Mouse (Mus musculus): ENCODE measurements around the gene Atg4a-ps. TPM values are rescaled to one million over a fixed set of nuclear protein-coding genes. Genes with fewer than 3 reads are reported as not detected.
"Not testable (repeated sequence)": the region's sequence is repeated elsewhere in the genome, so short reads cannot be mapped to it uniquely, and the experiment has no call there.

Gene Atg4a-ps
- 0.13 and 0.28 TPM in 2 replicates for polyA plus RNA-seq (2015; fragmentation: Nextera tagmentation; extraction: Ambion mirVana)

GRCm38 (mm10) chr3:103645968-103646367, at the start of gene Atg4a-ps:
Atg4a-ps (minus strand) TSS chr3:103646068.
- H3K4me3 ChIP-seq (replicated peaks); H3K36me3 ChIP-seq; H3K9me3 ChIP-seq (replicated peaks); H3K27me3 ChIP-seq; H3K4me1 ChIP-seq; H3K9ac ChIP-seq; H3K27ac ChIP-seq (replicated peaks); ATAC-seq (ENCODE audit: insufficient number of reproducible peaks, low FRiP score, low TSS enrichment, low read depth); H3K4me2 ChIP-seq (replicated peaks): not testable (repeated sequence)
- 74% methylated on average over 2 of the region's 2 CpGs for WGBS

GRCm38 (mm10) chr3:103695556-103695955, 49.7 kb upstream of the Atg4a-ps start:
- Histone ChIP-seq H3K9ac (no peak overlapping the region), H3K27ac (replicated peaks) (no peak overlapping the region), H3K36me3 (no peaks in the 10 kb centered on the region), H3K4me1 (no peaks in the 10 kb centered on the region), H3K4me3 (replicated peaks) (no peak overlapping the region), H3K27me3 (no peaks in the 10 kb centered on the region), H3K9me3 (replicated peaks) (no peaks in the 10 kb centered on the region), H3K4me2 (replicated peaks) (no peak overlapping the region)
- WGBS, result 57% methylated on average over 3 of the region's 3 CpGs
- ATAC-seq (ENCODE audit: insufficient number of reproducible peaks, low FRiP score, low TSS enrichment, low read depth), result no peak

- no peaks in the 10 kb centered on the region for H3K9me3 ChIP-seq (replicated peaks)
- no peaks in the 10 kb centered on the region for H3K4me1 ChIP-seq
- no peak overlapping the region for H3K4me2 ChIP-seq (replicated peaks)
- WGBS, result 77% methylated on average over 3 of the region's 3 CpGs
- H3K4me3 ChIP-seq (replicated peaks), result no peak overlapping the region
- H3K27ac ChIP-seq (replicated peaks), result no peak overlapping the region
- no peaks in the 10 kb centered on the region for H3K36me3 ChIP-seq
- H3K9ac ChIP-seq, result no peak overlapping the region
- no peaks in the 10 kb centered on the region for H3K27me3 ChIP-seq
- no peak for ATAC-seq (ENCODE audit: insufficient number of reproducible peaks, low FRiP score, low TSS enrichment, low read depth)
These were observed 44.6 kb upstream of the Atg4a-ps start for GRCm38 (mm10) chr3:103690506-103690905.

DNA sequence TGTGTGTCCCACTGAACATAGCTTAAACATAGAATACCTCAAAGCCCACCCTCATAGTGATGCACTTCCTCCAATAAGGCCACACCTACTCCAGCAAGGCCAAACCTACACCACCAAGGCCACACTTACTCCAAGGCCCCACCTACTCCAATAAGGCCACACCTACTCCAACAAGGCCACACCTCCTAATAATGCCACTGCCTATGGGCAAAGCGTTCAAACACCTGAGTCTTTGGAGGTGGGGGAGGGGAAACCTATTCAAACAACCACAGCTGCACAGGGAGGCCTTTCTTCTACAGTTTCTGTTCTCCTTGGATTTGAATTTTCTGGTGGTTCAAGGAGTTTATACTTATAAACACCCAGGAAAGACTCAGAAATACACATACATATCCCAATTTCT, 43.2 kb upstream of the Atg4a-ps start:
- 80% methylated on average over 1 of the region's 1 CpGs for WGBS
- ATAC-seq (ENCODE audit: insufficient number of reproducible peaks, low FRiP score, low TSS enrichment, low read depth), result no peak
- H3K4me2 ChIP-seq (replicated peaks), result no peak overlapping the region
- no peak overlapping the region for H3K27ac ChIP-seq (replicated peaks)
- no peak overlapping the region for H3K9ac ChIP-seq
- no peaks in the 10 kb centered on the region for H3K4me1 ChIP-seq
- no peak overlapping the region for H3K4me3 ChIP-seq (replicated peaks)
- peaks cover 3% of the 10 kb centered on the region; the same call in 1 of the 2 replicates for H3K27me3 ChIP-seq
- no peaks in the 10 kb centered on the region for H3K9me3 ChIP-seq (replicated peaks)
- no peaks in the 10 kb centered on the region for H3K36me3 ChIP-seq

DNA sequence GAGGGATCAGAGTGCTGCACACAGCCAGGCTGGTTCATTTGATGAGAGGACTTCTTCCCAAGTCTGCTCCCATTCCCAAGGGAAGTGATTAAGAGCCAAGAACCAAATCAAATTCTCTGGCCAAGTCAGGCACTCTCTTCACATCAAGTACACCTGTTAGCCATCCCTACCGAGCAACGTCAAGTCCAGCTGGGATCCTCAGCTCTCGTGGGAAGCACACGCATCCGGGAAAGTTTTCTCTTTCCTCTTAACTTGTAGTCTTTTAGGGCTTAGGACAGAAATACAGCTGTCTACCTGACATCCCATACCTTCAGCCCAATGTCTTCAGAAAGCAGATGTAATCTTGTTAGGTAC, 38.1 kb upstream of the Atg4a-ps start:
- H3K36me3 ChIP-seq, result no peaks in the 10 kb centered on the region
- H3K4me3 ChIP-seq (replicated peaks), result no peak overlapping the region
- no peak overlapping the region for H3K9ac ChIP-seq
- no peak for ATAC-seq (ENCODE audit: insufficient number of reproducible peaks, low FRiP score, low TSS enrichment, low read depth)
- H3K27me3 ChIP-seq, result peaks cover 3% of the 10 kb centered on the region; the same call in 1 of the 2 replicates
- H3K4me2 ChIP-seq (replicated peaks), result no peak overlapping the region
- no peak overlapping the region for H3K27ac ChIP-seq (replicated peaks)
- no peaks in the 10 kb centered on the region for H3K9me3 ChIP-seq (replicated peaks)
- no peaks in the 10 kb centered on the region for H3K4me1 ChIP-seq
- 25% methylated on average over 5 of the region's 5 CpGs for WGBS

GRCm38 (mm10) chr3:103683234-103683965, 37.5 kb upstream of the Atg4a-ps start:
- H3K4me1 ChIP-seq, result no peaks in the 10 kb centered on the region
- ATAC-seq (ENCODE audit: insufficient number of reproducible peaks, low FRiP score, low TSS enrichment, low read depth), result no peak
- no peaks in the 10 kb centered on the region for H3K9me3 ChIP-seq (replicated peaks)
- peak overlapping the region; percentile 22; the same call in 1 of the 2 replicates for H3K4me2 ChIP-seq (replicated peaks)
- no peak overlapping the region for H3K27ac ChIP-seq (replicated peaks)
- H3K36me3 ChIP-seq, result no peaks in the 10 kb centered on the region
- WGBS, result 4% methylated on average over 21 of the region's 21 CpGs
- H3K9ac ChIP-seq, result no peak overlapping the region
- no peak overlapping the region for H3K4me3 ChIP-seq (replicated peaks)
- peaks cover 3% of the 10 kb centered on the region; the same call in 1 of the 2 replicates for H3K27me3 ChIP-seq

DNA sequence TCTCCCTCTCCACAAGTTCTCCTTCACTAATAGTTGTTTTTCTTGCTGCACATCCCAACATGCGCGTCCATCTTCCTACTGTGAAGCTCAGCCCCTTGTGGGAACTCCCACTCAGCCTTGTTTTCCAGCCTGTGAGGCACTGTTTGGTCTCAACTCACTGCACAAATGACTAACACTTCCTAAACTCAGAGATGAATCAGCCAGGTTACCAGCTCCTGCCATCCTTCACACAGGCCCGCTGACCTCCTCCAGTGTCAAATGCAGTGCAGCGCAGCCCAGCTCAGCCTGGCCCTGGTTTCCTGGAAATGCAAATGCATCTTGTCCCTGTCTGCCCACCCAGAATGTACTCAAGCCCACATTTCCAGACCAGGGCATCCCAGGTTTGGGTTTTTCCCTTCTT, 36.6 kb upstream of the Atg4a-ps start:
- Histone ChIP-seq H3K4me2 (replicated peaks) (no peak overlapping the region), H3K36me3 (no peaks in the 10 kb centered on the region), H3K4me3 (replicated peaks) (no peak overlapping the region), H3K27ac (replicated peaks) (no peak overlapping the region), H3K9me3 (replicated peaks) (no peaks in the 10 kb centered on the region), H3K27me3 (peaks cover 3% of the 10 kb centered on the region; the same call in 1 of the 2 replicates), H3K9ac (no peak overlapping the region), H3K4me1 (no peaks in the 10 kb centered on the region)
- no peak for ATAC-seq (ENCODE audit: insufficient number of reproducible peaks, low FRiP score, low TSS enrichment, low read depth)
- 59% methylated on average over 4 of the region's 4 CpGs for WGBS

GRCm38 (mm10) chr3:103678811-103679210, 32.9 kb upstream of the Atg4a-ps start:
- H3K36me3 ChIP-seq, result no peaks in the 10 kb centered on the region
- no peaks in the 10 kb centered on the region for H3K9me3 ChIP-seq (replicated peaks)
- H3K4me2 ChIP-seq (replicated peaks), result no peak overlapping the region
- H3K4me1 ChIP-seq, result no peaks in the 10 kb centered on the region
- ATAC-seq (ENCODE audit: insufficient number of reproducible peaks, low FRiP score, low TSS enrichment, low read depth), result no peak
- H3K27ac ChIP-seq (replicated peaks), result no peak overlapping the region
- H3K27me3 ChIP-seq, result no peaks in the 10 kb centered on the region
- no peak overlapping the region for H3K4me3 ChIP-seq (replicated peaks)
- H3K9ac ChIP-seq, result no peak overlapping the region
- WGBS, result 13% methylated on average over 6 of the region's 6 CpGs

- no peaks in the 10 kb centered on the region for H3K27me3 ChIP-seq
- no peaks in the 10 kb centered on the region for H3K9me3 ChIP-seq (replicated peaks)
- WGBS, result 46% methylated on average over 7 of the region's 7 CpGs
- H3K36me3 ChIP-seq, result no peaks in the 10 kb centered on the region
- H3K4me3 ChIP-seq (replicated peaks), result no peak overlapping the region
- H3K4me1 ChIP-seq, result no peaks in the 10 kb centered on the region
- ATAC-seq (ENCODE audit: insufficient number of reproducible peaks, low FRiP score, low TSS enrichment, low read depth), result no peak
- H3K9ac ChIP-seq, result no peak overlapping the region
- H3K4me2 ChIP-seq (replicated peaks), result no peak overlapping the region
- no peak overlapping the region for H3K27ac ChIP-seq (replicated peaks)
These were observed 26.8 kb upstream of the Atg4a-ps start for GRCm38 (mm10) chr3:103672716-103673115.

DNA sequence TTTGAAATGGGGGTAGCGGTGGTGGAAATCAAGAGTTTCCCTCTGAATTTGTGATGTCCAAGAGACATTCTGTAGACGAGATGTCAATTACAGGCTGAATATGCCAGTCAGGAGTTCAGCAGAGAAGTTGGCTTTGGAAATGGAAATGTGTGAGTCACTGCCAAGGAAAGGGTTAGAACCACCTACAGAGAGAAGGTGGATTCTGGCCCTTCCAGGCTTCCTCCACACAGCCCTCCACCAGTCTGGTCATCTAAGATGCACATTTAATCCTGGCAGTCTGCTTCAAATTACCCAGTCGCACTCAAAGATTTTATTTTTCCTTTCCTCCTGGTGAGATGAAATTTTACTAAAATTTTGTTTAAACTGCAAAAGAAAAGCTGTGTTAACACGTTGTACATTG, 26.2 kb upstream of the Atg4a-ps start:
- Histone ChIP-seq H3K4me1 (no peaks in the 10 kb centered on the region), H3K27ac (replicated peaks) (no peak overlapping the region), H3K4me2 (replicated peaks) (no peak overlapping the region), H3K4me3 (replicated peaks) (no peak overlapping the region), H3K9ac (no peak overlapping the region), H3K36me3 (no peaks in the 10 kb centered on the region), H3K27me3 (no peaks in the 10 kb centered on the region), H3K9me3 (replicated peaks) (no peaks in the 10 kb centered on the region)
- ATAC-seq (ENCODE audit: insufficient number of reproducible peaks, low FRiP score, low TSS enrichment, low read depth), result no peak
- 66% methylated on average over 4 of the region's 4 CpGs for WGBS

DNA sequence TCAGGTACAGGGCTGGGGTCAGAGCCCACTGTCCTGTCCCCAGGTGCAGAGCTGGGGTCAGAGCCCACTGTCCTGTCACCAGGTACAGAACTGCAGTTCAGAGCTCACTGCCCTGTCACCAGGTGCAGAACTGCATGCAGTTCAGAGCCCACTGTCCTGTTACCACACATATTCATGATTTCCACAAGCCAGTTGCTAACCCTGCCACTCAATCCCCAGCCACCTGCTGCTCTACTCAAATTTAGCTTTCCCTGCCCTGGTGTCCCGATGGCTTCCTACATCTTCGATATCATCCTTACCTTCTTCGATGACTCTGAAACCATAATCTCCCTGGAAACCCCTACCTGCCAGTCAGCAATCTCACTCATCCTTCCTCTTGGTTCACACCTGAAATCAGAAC, 17.5 kb upstream of the Atg4a-ps start:
- Histone ChIP-seq H3K9me3 (replicated peaks) (no peaks in the 10 kb centered on the region), H3K36me3 (no peaks in the 10 kb centered on the region), H3K27me3 (no peaks in the 10 kb centered on the region), H3K4me3 (replicated peaks) (no peak overlapping the region), H3K4me1 (0 out of 2 replicates have a peak, but pooled peaks cover 3% of the 10 kb centered on the region), H3K27ac (replicated peaks) (no peak overlapping the region), H3K9ac (no peak overlapping the region), H3K4me2 (replicated peaks) (no peak overlapping the region)
- 97% methylated on average over 3 of the region's 3 CpGs for WGBS
- ATAC-seq (ENCODE audit: insufficient number of reproducible peaks, low FRiP score, low TSS enrichment, low read depth), result no peak

- H3K4me3 ChIP-seq (replicated peaks), result no peak overlapping the region
- no peaks in the 10 kb centered on the region for H3K9me3 ChIP-seq (replicated peaks)
- 87% methylated on average over 8 of the region's 8 CpGs for WGBS
- no peak overlapping the region for H3K4me2 ChIP-seq (replicated peaks)
- H3K27me3 ChIP-seq, result no peaks in the 10 kb centered on the region
- no peak overlapping the region for H3K27ac ChIP-seq (replicated peaks)
- no peak overlapping the region for H3K9ac ChIP-seq
- no peaks in the 10 kb centered on the region for H3K36me3 ChIP-seq
- ATAC-seq (ENCODE audit: insufficient number of reproducible peaks, low FRiP score, low TSS enrichment, low read depth), result no peak
- H3K4me1 ChIP-seq, result 0 out of 2 replicates have a peak, but pooled peaks cover 3% of the 10 kb centered on the region
These were observed 15.8 kb upstream of the Atg4a-ps start for GRCm38 (mm10) chr3:103661714-103662113.

Data from embryonic facial prominence, embryonic 15.5 days (tissue).